Mouse (Mus musculus): Measurements from ENCODE around the gene Recql5.

The Recql5 gene

DNA sequence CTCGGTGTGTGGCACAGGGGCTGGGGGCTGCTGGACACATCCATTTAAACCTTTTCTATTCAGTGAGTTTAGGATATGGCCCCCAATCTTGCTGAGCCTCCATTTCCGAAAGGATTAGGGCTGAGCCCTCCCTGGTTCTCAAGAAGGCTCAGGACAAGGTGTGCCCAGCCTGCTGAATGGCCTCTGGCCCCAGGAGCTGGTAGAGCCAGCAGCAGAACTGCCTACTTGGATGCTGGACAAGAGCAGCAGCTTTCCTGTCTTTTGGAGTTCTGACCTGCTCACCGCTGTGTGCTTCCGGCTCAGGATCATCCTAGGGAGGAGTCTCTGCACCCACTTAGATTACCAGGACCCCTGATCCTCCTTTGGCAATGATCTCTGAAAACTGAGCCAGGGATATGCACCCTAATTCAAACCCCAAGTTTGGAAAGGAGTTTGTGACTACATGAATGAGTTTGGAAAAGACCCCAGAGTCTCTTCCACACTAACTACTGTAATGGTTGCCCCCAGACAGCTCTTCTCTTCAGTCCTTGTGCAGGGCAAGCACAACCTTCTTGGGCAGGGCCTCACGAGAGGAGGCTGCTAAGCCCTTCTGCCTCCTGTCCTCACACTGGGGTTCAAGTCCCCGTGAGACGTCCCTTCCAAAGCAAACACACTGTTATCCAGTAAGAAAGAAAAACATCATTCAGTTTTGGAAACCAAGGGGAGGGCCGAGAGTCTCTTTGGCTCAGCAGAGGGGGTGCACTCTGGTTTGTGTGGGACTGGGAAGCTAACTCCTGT, 32.5 kb downstream of the Recql5 start:
- DNase-seq: no peak

DNA sequence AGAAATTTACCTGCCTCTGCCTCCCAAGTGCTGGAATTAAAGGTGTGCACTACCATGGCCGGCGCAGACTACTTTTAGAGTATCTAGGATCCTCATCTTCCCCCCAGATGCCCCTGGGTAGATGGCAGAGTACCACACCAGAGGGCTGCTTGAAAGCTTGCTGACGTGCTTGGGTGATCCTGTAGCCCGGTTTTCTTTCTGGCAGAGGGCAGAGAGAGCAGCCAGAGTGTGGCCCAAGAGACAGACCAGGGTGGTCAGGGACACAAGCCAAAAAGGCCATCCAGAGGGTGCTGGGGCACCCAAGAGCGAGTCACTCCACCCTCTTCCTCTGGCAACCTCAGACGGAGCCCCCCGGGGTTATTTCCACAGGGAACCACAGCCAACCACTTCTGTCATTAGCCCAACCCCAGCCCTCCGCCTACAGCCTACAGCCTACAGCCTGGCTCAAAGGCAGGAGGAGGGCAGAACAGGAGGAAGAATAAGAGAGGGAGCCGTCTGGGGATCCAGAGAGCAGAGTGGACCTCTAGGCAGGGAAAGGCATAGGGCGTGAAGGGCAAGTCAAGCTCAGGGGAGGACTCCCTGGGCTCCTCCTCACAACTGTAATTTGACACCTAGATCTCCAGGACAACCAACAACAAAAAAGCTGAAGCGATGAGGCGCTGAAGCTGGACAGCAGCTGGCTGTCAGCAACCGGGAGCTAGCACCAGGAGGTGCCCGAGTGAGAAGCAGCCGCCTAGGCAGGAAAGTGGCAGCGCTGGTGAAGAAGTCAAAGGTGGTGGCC, 33.6 kb downstream of the Recql5 start, which contains the start of gene Smim5:
Gene Smim5, plus strand, starts transcription at position 481 of the 781 bp plus-strand sequence.
- no peak for DNase-seq

DNA sequence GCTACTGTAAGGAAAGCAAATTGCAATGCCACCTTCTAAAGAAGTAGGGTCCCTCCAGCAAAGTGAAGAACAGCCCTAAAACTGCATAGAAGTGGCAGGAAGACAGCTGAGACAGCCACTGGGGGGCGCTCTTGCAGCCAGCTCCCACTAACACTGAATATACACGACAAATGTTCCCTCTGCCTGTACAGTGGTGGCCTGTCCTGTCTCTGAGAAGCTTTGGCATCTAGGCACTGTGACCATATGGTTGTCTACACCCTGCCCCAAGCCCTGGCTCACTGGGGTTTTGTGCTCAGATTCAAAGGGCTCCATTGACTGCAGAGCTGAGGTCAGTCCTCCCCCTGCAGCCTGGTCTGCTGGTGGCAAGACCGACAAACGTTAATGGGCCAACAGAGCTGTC, 34.4 kb downstream of the Recql5 start:
- peak; percentile 75 to 81 for DNase-seq

GRCm38 (mm10) chr11:115898446-115898845, 34.8 kb downstream of the Recql5 start:
- no peak for DNase-seq

- peak; percentile 40 to 55 for DNase-seq
These were observed 38.3 kb downstream of the Recql5 start for GRCm38 (mm10) chr11:115894755-115895520.

DNA sequence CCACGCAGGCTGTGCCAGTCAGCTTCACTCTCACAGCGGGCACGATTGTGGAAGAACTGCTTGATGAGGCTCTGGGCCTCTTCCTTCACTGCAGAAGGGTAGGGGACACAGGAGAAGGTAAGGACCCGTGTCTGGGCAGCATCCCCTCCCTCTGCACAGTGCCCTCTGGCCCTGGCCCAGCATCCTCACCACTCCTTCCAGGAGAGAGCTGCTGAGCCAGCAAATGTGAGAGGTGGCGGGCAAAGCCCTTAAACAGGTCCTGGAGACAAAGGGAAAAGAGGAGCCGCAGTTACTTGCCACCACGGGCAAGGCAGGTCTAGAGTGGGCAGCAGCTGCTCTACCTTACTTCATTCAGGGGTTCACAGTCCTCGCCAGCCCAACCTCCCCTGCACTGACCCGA, 40.2 kb downstream of the Recql5 start:
- DNase-seq: no peak

- DNase-seq: no peak
These were observed 41.1 kb downstream of the Recql5 start for GRCm38 (mm10) chr11:115892213-115892612.

- no peak for DNase-seq
These were observed 44.1 kb downstream of the Recql5 start for GRCm38 (mm10) chr11:115889159-115889558.

DNA sequence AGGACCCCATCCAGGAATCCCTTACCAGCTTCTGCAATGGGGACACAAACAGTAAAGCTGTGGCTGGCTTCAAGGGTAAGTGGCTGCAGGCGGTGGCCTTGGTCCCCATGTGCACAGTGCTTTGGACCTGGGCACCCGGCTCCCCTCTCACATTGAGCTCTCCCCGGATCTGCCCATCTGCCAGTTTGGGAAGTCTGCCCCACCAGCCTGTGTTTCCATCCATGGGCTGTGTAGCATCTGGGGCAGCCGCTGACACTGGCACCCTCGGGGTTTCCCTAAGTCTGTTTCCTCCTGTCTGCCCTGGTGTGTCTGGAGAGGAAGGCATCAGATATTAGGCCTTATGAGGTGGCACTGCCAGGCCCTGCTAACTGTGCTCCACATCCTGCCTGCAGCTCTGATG, 45.3 kb downstream of the Recql5 start:
- DNase-seq: no peak

DNA sequence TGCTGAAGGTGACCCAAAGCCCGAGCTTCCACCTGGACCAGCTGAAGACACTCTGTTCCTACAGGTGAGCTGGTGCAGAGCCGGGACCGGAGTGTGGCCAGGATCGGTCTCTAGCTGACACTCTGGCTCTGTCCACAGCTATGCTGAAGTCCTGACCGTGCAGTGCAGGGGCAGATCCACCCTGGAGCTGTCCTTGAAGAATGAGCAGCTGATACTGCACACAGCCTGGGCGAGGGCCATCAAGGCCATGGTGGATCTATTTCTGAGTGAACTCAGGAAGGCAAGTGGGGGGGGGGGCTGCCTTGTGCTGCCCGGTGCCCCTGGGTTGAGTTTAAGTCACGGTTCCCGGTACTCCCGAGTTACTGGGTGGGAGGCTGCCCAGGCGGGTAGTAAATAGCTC, 46.8 kb downstream of the Recql5 start:
- no peak for DNase-seq

- no peak for DNase-seq
These were observed 48.0 kb downstream of the Recql5 start for GRCm38 (mm10) chr11:115885281-115885680.

GRCm38 (mm10) chr11:115884361-115884760, 48.9 kb downstream of the Recql5 start:
- DNase-seq: no peak

DNA sequence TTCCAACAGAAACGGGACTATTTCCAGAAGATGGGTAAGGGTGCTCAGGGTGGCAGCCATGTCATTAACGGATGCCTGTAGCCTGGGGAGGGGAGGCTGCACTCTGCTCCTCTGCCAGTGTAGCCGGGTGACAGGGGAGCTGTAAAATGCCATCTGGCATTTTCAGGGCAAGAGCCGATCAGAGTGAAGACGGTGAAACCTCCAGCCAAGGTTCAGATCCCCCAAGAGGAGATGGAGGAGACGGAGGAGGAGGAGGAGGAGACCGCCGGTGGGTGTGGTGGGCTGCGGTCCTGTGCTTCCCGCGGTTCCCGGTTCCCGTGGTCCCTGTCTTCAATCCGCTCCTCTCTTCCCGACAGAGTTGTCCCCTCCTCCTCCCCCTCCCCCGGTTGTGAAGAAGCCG, 50.0 kb downstream of the Recql5 start:
- DNase-seq: no peak

- DNase-seq: no peak
These were observed 52.3 kb downstream of the Recql5 start for GRCm38 (mm10) chr11:115881002-115881401.

- DNase-seq: no peak
These were observed 55.2 kb downstream of the Recql5 start for GRCm38 (mm10) chr11:115878071-115878470.

DNA sequence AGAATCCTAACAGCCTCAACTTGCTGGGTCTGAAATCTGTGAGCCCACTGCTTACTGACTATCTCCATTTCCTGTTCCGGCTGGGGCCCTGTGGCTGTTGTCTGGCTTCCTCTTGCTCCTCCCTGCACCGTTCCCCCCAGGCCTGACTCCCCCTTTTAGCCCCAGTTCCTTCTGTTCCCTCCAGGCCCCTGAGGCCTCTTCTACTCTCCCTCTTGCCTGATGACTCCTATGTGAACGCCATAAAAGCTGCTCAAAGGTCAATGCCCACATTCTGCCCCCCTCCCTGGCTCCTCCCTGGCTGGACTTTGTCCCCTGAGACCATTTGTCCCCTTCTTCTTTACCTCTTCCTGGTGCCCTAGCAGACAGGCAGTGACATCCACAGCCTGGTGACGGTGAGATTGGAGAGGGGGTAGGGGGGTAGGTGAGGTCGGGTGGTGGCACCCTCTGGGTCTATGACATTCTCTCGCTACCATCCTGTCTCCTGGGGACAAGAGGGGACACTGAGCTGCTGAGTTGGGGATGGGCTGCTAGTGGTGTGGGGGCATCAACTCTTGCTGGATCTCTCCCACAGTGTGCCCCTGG, 56.0 kb downstream of the Recql5 start:
- no peak for DNase-seq

GRCm38 (mm10) chr11:115876438-115876837, 56.8 kb downstream of the Recql5 start:
- no peak for DNase-seq

DNA sequence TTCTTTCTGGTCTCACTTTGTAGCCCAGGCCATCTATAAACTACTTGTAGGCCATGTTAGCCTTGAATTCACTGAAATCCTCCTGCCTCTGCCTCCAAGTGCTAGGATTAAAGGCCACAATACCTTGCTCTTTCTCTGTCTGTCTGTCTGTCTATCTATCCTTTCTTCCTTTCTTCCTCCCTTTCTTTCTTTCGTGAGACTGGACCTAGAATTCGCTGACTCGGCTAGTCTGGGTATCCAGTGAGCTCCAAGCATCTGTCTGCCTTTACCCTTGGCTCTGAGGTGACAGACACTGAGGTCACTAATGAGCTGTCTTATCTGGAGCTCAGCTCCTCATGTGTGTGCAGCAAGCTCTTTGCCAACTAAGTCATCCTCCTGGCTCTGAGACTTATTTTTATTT, 57.3 kb downstream of the Recql5 start:
- DNase-seq: no peak

- DNase-seq: no peak
These were observed 60.8 kb downstream of the Recql5 start for GRCm38 (mm10) chr11:115872437-115872836.

DNA sequence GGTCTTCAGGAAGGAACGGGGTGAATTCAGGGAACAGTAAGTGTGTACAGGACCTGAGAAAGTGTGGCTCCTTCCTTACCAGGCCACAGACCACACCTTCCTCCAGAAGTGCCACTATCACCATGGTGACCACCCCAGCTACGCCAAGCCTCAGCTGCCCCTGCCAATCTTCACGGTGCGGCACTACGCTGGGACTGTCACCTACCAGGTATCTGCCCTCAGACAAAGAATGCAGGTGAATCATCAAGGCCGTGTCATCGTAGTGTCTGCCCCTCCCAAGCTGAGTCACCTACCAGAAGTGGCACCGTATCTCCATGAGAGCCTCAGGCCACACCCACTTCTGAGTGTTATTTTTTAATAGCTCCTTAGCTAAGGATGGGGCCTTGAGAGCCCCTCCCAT, 63.9 kb downstream of the Recql5 start:
- DNase-seq: no peak

DNA sequence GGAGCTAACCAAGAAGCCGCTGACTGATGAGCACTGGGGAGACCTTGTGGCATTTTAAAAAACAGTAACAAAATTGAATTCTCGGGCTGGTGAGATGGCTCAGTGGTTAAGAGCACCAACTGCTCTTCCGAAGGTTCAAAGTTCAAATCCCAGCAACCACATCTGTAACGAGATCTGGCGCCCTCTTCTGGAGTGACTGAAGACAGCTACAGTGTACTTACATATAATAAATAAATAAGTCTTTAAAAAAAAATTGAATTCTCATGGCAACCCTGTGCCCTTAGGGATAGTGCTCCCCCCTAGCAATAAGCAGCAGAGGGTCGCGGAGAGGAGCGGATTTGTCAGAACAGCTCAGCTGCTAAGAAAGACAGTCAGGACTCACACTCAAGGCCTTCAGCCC, 69.4 kb downstream of the Recql5 start:
- DNase-seq: no peak

GRCm38 (mm10) chr11:115859143-115859945, 73.9 kb downstream of the Recql5 start:
- DNase-seq: peak; percentile 67 to 75

Measured in cerebellum, postnatal 36 days (tissue).